Comparison of ENCODE assay signal across 8 mouse cellular contexts in the genomic region with DNA sequence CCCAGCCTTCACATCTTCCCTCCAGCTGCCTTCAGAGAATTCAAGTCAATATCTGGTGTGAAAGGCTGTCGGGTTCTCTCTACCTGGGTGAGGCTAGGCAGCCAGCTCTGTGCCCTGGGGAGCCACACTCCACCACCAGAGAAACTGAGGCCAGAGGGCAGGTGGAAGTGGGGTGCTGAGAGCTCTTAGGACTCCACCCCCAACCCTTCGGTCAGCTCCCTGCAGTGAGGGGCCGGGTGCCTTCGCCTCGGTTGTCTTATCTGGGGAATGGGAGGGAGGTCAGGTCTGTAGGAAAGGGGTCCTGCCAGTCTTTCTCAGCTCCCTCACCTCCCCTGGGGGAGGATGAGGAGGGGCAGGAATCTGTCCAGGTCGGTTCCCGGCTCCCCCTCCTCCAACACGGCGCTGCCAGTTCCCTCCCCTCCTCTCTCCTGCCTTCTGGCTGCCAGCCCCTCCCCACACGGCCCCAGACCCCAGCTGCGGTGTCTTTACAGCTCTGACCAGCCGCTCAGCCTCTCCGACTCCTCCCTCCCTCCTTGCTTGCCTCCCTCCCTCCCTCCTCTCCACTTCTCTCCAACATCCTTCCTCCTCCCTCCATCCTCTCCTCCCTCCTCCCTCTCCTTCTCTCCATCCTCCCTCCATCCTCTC.
DNase-seq lines count a peak whose midpoint lies in the region; ATAC-seq and TF ChIP-seq lines count a peak whose summit lies in the region.

No protein-coding gene starts in this region.

- TF ChIP-seq CTCF in left cerebral cortex, adult 2 months (IDR thresholded peaks at IDR 0.05): no peak
- TF ChIP-seq CTCF in brain, embryonic 14.5 days (IDR thresholded peaks at IDR 0.05; ENCODE audit: borderline replicate concordance, extremely low read depth, insufficient read depth, insufficient read length): no peak
- no peak for TF ChIP-seq CTCF in lung, embryonic 14.5 days (IDR thresholded peaks at IDR 0.05; ENCODE audit: low read depth)

- H3K4me2 ChIP-seq in forebrain, embryonic 16.5 days (ENCODE audit: low read length): peak overlapping the region; percentile 69
- peak overlapping the region; percentile 80 for H3K4me2 ChIP-seq in lung, embryonic 14.5 days

- peaks cover 50% of the 10 kb centered on the region for H3K4me1 ChIP-seq in forebrain, embryonic 16.5 days (replicated peaks; ENCODE audit: control insufficient read depth, insufficient read depth, low read length)
- peaks cover 38% of the 10 kb centered on the region for H3K4me1 ChIP-seq in lung, embryonic 14.5 days (ENCODE audit: insufficient read depth)

- peak in 1 of 2 experiments; percentile 59 for DNase-seq in left cerebral cortex, adult 2 months (ENCODE audit: extremely low spot score in 1 of 2, low spot score in 2 of 2)
- no peak for DNase-seq in left cerebral cortex, postnatal 14 days (ENCODE audit: low spot score in 2 of 2)
- peak; percentile 98 for DNase-seq in brain, embryonic 14.5 days (ENCODE audit: low read depth)
- DNase-seq in lung, embryonic 14.5 days: peak; percentile 88
- peak; percentile 59 for DNase-seq in retina, postnatal 7 days (ENCODE audit: low read depth, low spot score)
- DNase-seq in spleen, postnatal 14 days (ENCODE audit: low spot score in 2 of 2): no peak

- H3K36me3 ChIP-seq in forebrain, embryonic 16.5 days (ENCODE audit: control insufficient read depth, insufficient read depth): no peaks in the 10 kb centered on the region
- no peaks in the 10 kb centered on the region for H3K36me3 ChIP-seq in lung, embryonic 14.5 days (ENCODE audit: insufficient read depth)

- 3% methylated on average over 12 of the region's 13 CpGs for WGBS in forebrain, embryonic 16.5 days
- WGBS in lung, embryonic 14.5 days: 2% methylated on average over 13 of the region's 13 CpGs

- ATAC-seq in forebrain, embryonic 16.5 days: peak; percentile 80
- ATAC-seq in inflammation-experienced regulatory T-cells, adult 6 months: peak; percentile 15
- peak; percentile 84 for ATAC-seq in lung, embryonic 14.5 days (ENCODE audit: insufficient read depth)

- TF ChIP-seq POLR2A in brain, embryonic 14.5 days (IDR thresholded peaks at IDR 0.05; ENCODE audit: borderline replicate concordance, extremely low read depth, insufficient read depth, insufficient read length, poor library complexity, severe bottlenecking): no peak

- no peaks in the 10 kb centered on the region for H3K27me3 ChIP-seq in forebrain, embryonic 16.5 days (replicated peaks; ENCODE audit: control insufficient read depth, insufficient read depth, low read length)
- H3K27me3 ChIP-seq in lung, embryonic 14.5 days (ENCODE audit: insufficient read depth, low read length): no peaks in the 10 kb centered on the region

- peak overlapping the region; percentile 99 for H3K27ac ChIP-seq in left cerebral cortex, adult 2 months
- H3K27ac ChIP-seq in forebrain, embryonic 16.5 days (ENCODE audit: low read length): peak overlapping the region; percentile 100
- peak overlapping the region; percentile 100 for H3K27ac ChIP-seq in lung, embryonic 14.5 days (ENCODE audit: low read depth)

- 0 out of 2 replicates have a peak overlapping the region, but pooled peaks have one; percentile 14 for H3K4me3 ChIP-seq in left cerebral cortex, adult 2 months
- peak overlapping the region; percentile 7; the same call in 1 of the 2 replicates for H3K4me3 ChIP-seq in forebrain, embryonic 16.5 days (replicated peaks; ENCODE audit: low read length)
- no peak overlapping the region for H3K4me3 ChIP-seq in lung, embryonic 14.5 days (ENCODE audit: low read depth, low read length)

- H3K9me3 ChIP-seq in forebrain, embryonic 16.5 days (ENCODE audit: control insufficient read depth, low read length): no peaks in the 10 kb centered on the region
- no peaks in the 10 kb centered on the region; the same call in 1 of the 2 replicates for H3K9me3 ChIP-seq in lung, embryonic 14.5 days (ENCODE audit: low read depth, low read length)

- H3K9ac ChIP-seq in forebrain, embryonic 16.5 days (replicated peaks; ENCODE audit: low read depth, low read length): peak overlapping the region; percentile 56
- H3K9ac ChIP-seq in lung, embryonic 14.5 days: peak overlapping the region; percentile 26; the same call in 1 of the 2 replicates

- intact Hi-C loops in left cerebral cortex, adult 2 months (cut with DNase I): loop anchor here (1.0 to 5.0 kb wide), 4 partner anchors 16 to 100 kb away; no protein-coding TSS in a partner anchor
- intact Hi-C loops in left cerebral cortex, postnatal 14 days (cut with DNase I): loop anchor here (2.0 to 5.0 kb wide), 2 partner anchors 34 to 220 kb away; a partner anchor contains a TSS

Comparison
In these comparisons a context has a peak if more than half of its experiments do, and no peak if none do; other contexts are left out.
1. DNase-seq: peak in brain, embryonic 14.5 days (single experiment), lung, embryonic 14.5 days (single experiment) and retina, postnatal 7 days (single experiment); none in left cerebral cortex, postnatal 14 days (0 of 2) and spleen, postnatal 14 days (0 of 2).
2. ATAC-seq: peak in every context shown above with its lines; median percentile 84 in lung, embryonic 14.5 days; 80 in forebrain, embryonic 16.5 days; 15 in inflammation-experienced regulatory T-cells, adult 6 months.
3. Peak in every context shown above with its lines, with median percentiles within 50 percentile points of each other: H3K27ac ChIP-seq.